Mouse (Mus musculus): ENCODE data around the gene Spire2. TPM values are rescaled to one million over a fixed set of nuclear protein-coding genes. Genes with fewer than 3 reads are reported as not detected.
A peak's percentile ranks its signal among the peaks of the same experiment; 100 is the strongest.
"Not testable (repeated sequence)": the region's sequence is repeated elsewhere in the genome, so short reads cannot be mapped to it uniquely, and the experiment has no call there.

The Spire2 gene
- polyA plus RNA-seq, 1 experiment from 2014 or later: 0.33 TPM

DNA sequence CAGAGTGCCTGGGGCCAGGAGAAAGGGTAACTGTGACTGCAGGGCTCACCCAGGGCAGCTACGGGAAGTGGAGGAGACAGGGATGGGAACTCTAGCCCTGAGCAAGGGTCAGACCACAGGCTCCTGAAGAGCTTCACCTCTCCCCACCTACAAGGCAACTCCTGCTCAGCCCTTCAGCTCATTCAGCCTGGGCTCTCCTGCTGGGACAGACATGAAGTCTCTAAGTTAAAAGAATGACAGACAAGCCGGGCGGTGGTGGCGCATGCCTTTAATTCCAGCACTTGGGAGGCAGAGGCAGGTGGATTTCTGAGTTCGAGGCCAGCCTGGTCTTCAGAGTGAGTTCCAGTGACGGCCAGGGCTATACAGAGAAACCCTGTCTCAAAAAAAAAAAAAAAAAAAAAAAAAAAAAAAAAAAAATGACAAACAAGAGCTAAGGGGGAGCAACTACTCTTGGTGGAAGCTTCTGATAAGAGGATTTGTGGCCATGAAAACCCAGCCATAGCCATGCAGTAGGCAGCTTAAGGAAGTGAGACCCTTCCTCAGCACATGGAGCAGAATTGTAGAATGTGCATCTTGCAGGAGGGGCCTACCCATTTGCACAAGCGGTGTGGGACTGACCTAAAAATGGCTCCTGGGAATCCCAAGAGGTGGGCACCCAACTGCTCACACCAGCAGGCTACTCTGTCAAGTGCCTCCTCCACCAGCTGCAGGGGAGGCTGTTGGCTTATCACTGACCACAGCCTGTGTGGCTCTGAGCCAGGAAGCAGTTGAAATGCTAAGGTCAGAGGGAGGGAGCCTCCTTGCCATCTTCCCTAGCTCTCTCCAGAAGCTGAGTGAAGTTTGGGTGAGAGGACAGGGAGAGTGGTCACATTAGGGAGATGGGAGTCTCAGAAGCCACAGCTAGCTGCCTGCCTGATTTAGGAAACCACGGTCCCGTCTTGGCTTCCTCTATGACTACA lies 76.4 kb downstream of the Spire2 start:
- Histone ChIP-seq H3K27ac (no peak overlapping the region), H3K27me3 (peaks cover 60% of the 10 kb centered on the region), H3K36me3 (no peaks in the 10 kb centered on the region), H3K9ac (no peak overlapping the region), H3K4me3 (no peak overlapping the region), H3K4me2 (no peak overlapping the region), H3K4me1 (replicated peaks) (peaks cover 40% of the 10 kb centered on the region), H3K9me3 (replicated peaks) (no peaks in the 10 kb centered on the region)
- WGBS: 55% methylated on average over 9 of the region's 9 CpGs
- ATAC-seq (replicated peaks; ENCODE audit: insufficient number of reproducible peaks, insufficient read depth, low FRiP score, low read depth): no peak

DNA sequence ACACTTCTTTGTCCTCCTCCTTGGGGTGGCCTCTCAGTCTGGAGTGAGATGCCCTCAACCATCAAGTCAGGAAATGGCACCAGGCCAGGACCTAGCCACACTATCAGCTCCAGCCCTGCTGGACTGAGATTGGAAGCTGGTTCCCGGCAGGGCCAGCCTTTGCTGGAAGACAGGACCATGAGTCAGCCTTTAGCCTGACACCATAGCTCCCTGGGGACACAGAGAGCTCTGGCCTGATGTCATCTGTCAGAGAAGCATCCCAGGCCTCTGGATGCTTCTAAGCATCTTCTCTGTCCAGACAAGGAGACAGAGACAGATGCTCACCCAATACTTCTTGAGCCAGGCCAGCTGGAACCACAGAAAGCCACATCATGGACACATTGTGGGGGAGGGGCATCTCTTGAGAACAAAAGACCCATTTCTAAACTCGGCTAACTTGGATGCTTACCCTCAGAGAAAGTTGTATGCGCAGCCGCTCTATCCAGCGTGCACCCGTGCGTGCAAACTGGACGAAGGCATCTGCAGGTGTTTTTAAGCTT lies 77.6 kb downstream of the Spire2 start:
- Histone ChIP-seq H3K9ac (no peak overlapping the region), H3K4me2 (no peak overlapping the region), H3K4me1 (replicated peaks) (peaks cover 40% of the 10 kb centered on the region), H3K9me3 (replicated peaks) (no peaks in the 10 kb centered on the region), H3K36me3 (no peaks in the 10 kb centered on the region), H3K27ac (no peak overlapping the region), H3K27me3 (peaks cover 65% of the 10 kb centered on the region), H3K4me3 (no peak overlapping the region)
- 0 out of 2 replicates have a peak, but pooled peaks have one; percentile 25 for ATAC-seq (replicated peaks; ENCODE audit: insufficient number of reproducible peaks, insufficient read depth, low FRiP score, low read depth)
- WGBS: 55% methylated on average over 8 of the region's 8 CpGs

- no peaks in the 10 kb centered on the region for H3K36me3 ChIP-seq
- H3K4me2 ChIP-seq: peak overlapping the region; percentile 63
- no peak for ATAC-seq (replicated peaks; ENCODE audit: insufficient number of reproducible peaks, insufficient read depth, low FRiP score, low read depth)
- H3K4me3 ChIP-seq: peak overlapping the region; percentile 39
- no peak overlapping the region for H3K27ac ChIP-seq
- peaks cover 40% of the 10 kb centered on the region for H3K4me1 ChIP-seq (replicated peaks)
- no peak overlapping the region for H3K9ac ChIP-seq
- H3K9me3 ChIP-seq (replicated peaks): no peaks in the 10 kb centered on the region
- WGBS: 12% methylated on average over 11 of the region's 11 CpGs
- peaks cover 65% of the 10 kb centered on the region for H3K27me3 ChIP-seq
These were observed 78.3 kb downstream of the Spire2 start for GRCm38 (mm10) chr8:123410788-123411187.

- WGBS: under 1% methylated on average over 29 of the region's 29 CpGs
- peak; percentile 67; the same call in 1 of the 2 replicates for ATAC-seq (replicated peaks; ENCODE audit: insufficient number of reproducible peaks, insufficient read depth, low FRiP score, low read depth)
- H3K4me1 ChIP-seq (replicated peaks): peaks cover 40% of the 10 kb centered on the region
- H3K4me3 ChIP-seq: peak within 1 kb of the TSS; percentile 39
- peaks cover 65% of the 10 kb centered on the region for H3K27me3 ChIP-seq
- H3K9me3 ChIP-seq (replicated peaks): no peaks in the 10 kb centered on the region
- peak within 1 kb of the TSS; percentile 63 for H3K4me2 ChIP-seq
- H3K36me3 ChIP-seq: no peaks in the 10 kb centered on the region
- H3K27ac ChIP-seq: no peak within 1 kb of the TSS
- no peak within 1 kb of the TSS for H3K9ac ChIP-seq
These were observed 78.7 kb downstream of the Spire2 start, which contains the start of gene Tubb3 for GRCm38 (mm10) chr8:123411246-123411645. Tubb3 (plus strand) TSS chr8:123411424.

GRCm38 (mm10) chr8:123411781-123412327 lies 79.3 kb downstream of the Spire2 start:
- 10% methylated on average over 16 of the region's 16 CpGs for WGBS
- Histone ChIP-seq H3K4me2 (peak overlapping the region; percentile 63), H3K4me3 (peak overlapping the region; percentile 39), H3K36me3 (no peaks in the 10 kb centered on the region), H3K27ac (no peak overlapping the region), H3K27me3 (peaks cover 64% of the 10 kb centered on the region), H3K9ac (no peak overlapping the region), H3K9me3 (replicated peaks) (no peaks in the 10 kb centered on the region), H3K4me1 (replicated peaks) (peaks cover 40% of the 10 kb centered on the region)
- ATAC-seq (replicated peaks; ENCODE audit: insufficient number of reproducible peaks, insufficient read depth, low FRiP score, low read depth): no peak

GRCm38 (mm10) chr8:123412560-123413170 lies 80.2 kb downstream of the Spire2 start:
- no peak for ATAC-seq (replicated peaks; ENCODE audit: insufficient number of reproducible peaks, insufficient read depth, low FRiP score, low read depth)
- Histone ChIP-seq H3K27me3 (peaks cover 56% of the 10 kb centered on the region), H3K27ac (no peak overlapping the region), H3K36me3 (no peaks in the 10 kb centered on the region), H3K4me1 (replicated peaks) (peaks cover 38% of the 10 kb centered on the region), H3K4me3 (no peak overlapping the region), H3K9me3 (replicated peaks) (no peaks in the 10 kb centered on the region), H3K4me2 (no peak overlapping the region), H3K9ac (no peak overlapping the region)
- 7% methylated on average over 12 of the region's 12 CpGs for WGBS

GRCm38 (mm10) chr8:123414255-123414654 lies 81.7 kb downstream of the Spire2 start:
- H3K9ac ChIP-seq: no peak overlapping the region
- H3K4me2 ChIP-seq: no peak overlapping the region
- no peak overlapping the region for H3K27ac ChIP-seq
- no peak overlapping the region for H3K4me3 ChIP-seq
- no peak for ATAC-seq (replicated peaks; ENCODE audit: insufficient number of reproducible peaks, insufficient read depth, low FRiP score, low read depth)
- peaks cover 26% of the 10 kb centered on the region for H3K4me1 ChIP-seq (replicated peaks)
- H3K27me3 ChIP-seq: peaks cover 50% of the 10 kb centered on the region
- no peaks in the 10 kb centered on the region for H3K36me3 ChIP-seq
- WGBS: 8% methylated on average over 9 of the region's 9 CpGs
- H3K9me3 ChIP-seq (replicated peaks): no peaks in the 10 kb centered on the region

GRCm38 (mm10) chr8:123414997-123415696 lies 82.6 kb downstream of the Spire2 start:
- WGBS: 76% methylated on average over 5 of the region's 5 CpGs

DNA sequence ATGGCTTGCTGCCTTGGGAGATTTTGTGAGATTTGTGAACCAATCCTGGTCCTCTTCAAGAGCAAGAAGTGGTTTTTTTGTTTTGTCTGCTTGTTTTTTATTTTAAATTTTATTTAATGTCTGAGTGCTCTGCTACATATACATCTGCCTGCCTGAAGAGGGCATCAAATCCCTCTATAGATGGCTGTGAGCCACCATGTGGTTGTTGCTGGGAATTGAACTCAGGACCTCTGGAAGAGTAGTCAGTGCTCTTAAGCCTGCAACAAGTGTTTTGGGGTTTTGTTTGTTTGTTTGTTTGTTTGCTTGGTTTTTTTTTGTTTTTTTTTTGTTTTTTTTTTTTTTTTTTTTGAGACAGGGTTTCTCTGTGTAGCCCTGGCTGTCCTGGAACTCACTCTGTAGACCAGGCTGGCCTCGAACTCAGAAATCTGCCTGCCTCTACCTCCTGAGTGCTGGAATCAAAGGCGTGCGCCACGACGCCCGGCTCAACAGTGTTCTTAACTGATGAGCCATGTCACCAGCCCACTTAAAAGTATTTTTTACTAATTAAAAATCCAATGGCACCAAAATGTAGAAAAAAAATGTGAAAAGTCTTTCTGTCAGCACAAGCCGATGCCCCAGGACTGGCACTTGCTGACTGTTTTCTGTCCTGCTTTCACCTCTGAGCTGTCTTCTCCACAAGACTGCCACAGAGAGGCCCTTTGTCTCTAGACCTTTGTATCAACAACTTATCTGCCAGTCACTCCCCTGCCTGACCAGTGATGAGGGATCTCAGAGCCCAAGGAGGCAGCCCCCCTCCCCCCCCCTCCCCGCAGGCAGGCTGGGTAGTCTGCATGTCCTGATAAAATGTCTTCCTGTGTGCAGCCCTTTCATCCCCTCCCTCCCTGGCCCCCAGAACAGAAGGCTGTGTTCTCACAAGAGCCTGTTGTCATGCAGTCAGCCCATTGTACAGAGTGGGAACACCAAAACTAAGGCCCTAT lies 83.7 kb downstream of the Spire2 start:
- ATAC-seq (replicated peaks; ENCODE audit: insufficient number of reproducible peaks, insufficient read depth, low FRiP score, low read depth): no peak
- no peaks in the 10 kb centered on the region for H3K36me3 ChIP-seq
- no peak overlapping the region for H3K9ac ChIP-seq
- H3K4me2 ChIP-seq: no peak overlapping the region
- H3K27ac ChIP-seq: no peak overlapping the region
- peaks cover 31% of the 10 kb centered on the region for H3K27me3 ChIP-seq
- H3K9me3 ChIP-seq (replicated peaks): no peaks in the 10 kb centered on the region
- WGBS: 46% methylated on average over 8 of the region's 8 CpGs
- H3K4me3 ChIP-seq: no peak overlapping the region
- H3K4me1 ChIP-seq (replicated peaks): peaks cover 9% of the 10 kb centered on the region

More at GRCm38 (mm10) chr8:123414997-123415696, 82.6 kb downstream of the Spire2 start:
- H3K36me3 ChIP-seq; ATAC-seq (replicated peaks; ENCODE audit: insufficient number of reproducible peaks, insufficient read depth, low FRiP score, low read depth); H3K4me3 ChIP-seq; H3K9me3 ChIP-seq (replicated peaks); H3K4me2 ChIP-seq; H3K9ac ChIP-seq; H3K27ac ChIP-seq: not testable (repeated sequence)
- Histone ChIP-seq H3K4me1 (replicated peaks) (peaks cover 17% of the 10 kb centered on the region), H3K27me3 (peaks cover 41% of the 10 kb centered on the region)

GRCm38 (mm10) chr8:123416944-123417555 lies 84.5 kb downstream of the Spire2 start:
- H3K9me3 ChIP-seq (replicated peaks): no peaks in the 10 kb centered on the region
- H3K4me1 ChIP-seq (replicated peaks): peaks cover 2% of the 10 kb centered on the region
- H3K27me3 ChIP-seq: peaks cover 26% of the 10 kb centered on the region
- H3K36me3 ChIP-seq: no peaks in the 10 kb centered on the region
- H3K4me2 ChIP-seq: no peak overlapping the region
- H3K4me3 ChIP-seq: no peak overlapping the region
- no peak for ATAC-seq (replicated peaks; ENCODE audit: insufficient number of reproducible peaks, insufficient read depth, low FRiP score, low read depth)
- no peak overlapping the region for H3K9ac ChIP-seq
- WGBS: 74% methylated on average over 8 of the region's 8 CpGs
- no peak overlapping the region for H3K27ac ChIP-seq

All from heart, embryonic 15.5 days (tissue).